Mouse (Mus musculus) ES-E14 (cell line): ENCODE results near the gene Adgrb3.

ENCODE experiments used
- HCFC1 ChIP-seq: IDR thresholded peaks from 2 replicates; pipeline ENCODE4 v1.6.1; 2012; ENCODE audit warnings: low read length, inconsistent platforms, borderline replicate concordance; ENCODE audit not compliant: insufficient read depth
- ZNF384 ChIP-seq: IDR thresholded peaks from 2 replicates; pipeline ENCODE4 v1.6.1; 2012; ENCODE audit warnings: low read depth, low read length, inconsistent platforms

DNA sequence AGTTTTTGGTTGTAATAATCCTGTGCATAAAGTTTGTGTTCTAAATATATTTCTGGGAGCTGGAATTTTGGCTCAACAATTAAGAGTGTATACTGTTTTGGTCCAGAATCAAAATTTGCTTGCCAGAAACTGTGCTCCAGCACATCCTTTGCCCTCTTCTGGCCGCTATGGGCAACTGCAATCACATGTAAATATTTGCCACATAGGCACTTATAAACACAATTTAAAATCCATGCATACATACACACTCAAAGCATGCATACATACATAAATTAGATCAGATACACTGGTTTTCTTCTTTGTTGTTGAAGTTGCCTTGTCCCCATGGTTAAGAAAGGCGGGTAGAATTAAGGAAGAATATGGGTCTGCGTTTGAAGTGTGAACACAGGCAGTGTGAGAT, 132.7 kb downstream of the Adgrb3 start:
- TF ChIP-seq HCFC1 (no peak), ZNF384 (no peak)
